Mouse (Mus musculus): ENCODE data around the gene Itsn1. TPM values are rescaled to one million over a fixed set of nuclear protein-coding genes. Genes with fewer than 3 reads are reported as not detected.

Itsn1 gene
- polyA plus RNA-seq, 1 experiment = 30.5 TPM

DNA sequence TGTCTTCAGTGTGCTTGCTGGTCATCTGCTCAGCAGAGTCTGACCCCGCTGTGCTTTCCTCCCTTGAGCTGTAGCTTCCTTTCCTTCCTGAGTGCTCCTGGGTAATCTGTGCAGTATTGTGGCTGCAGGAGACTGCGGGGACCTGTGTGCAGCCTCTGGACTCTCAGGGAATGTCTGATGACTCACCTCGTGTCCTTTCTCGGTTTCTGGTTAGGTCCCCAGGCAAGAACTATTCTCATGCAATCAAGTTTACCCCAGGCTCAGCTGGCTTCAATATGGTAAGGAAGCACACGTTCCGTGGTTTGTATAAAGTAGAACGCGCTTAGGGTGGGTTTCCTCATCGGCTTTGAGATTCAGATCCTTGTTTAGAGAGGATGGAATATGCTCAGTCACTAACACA, 82.8 kb downstream of the Itsn1 start:
- H3K27me3 ChIP-seq (ENCODE audit: control insufficient read depth, insufficient read depth, low read length) = no peaks in the 10 kb centered on the region
- H3K4me1 ChIP-seq (ENCODE audit: control insufficient read depth, insufficient read depth, low read length) = no peaks in the 10 kb centered on the region
- no peaks in the 10 kb centered on the region; the same call in 1 of the 2 replicates for H3K36me3 ChIP-seq (ENCODE audit: control insufficient read depth, insufficient read depth, low read length)
- H3K4me3 ChIP-seq (ENCODE audit: control insufficient read depth, low read depth, low read length) = no peak overlapping the region
- TF ChIP-seq POLR2A (IDR thresholded peaks at IDR 0.05; ENCODE audit: control insufficient read depth, low read depth, low read length) = no peak
- no peak overlapping the region for H3K27ac ChIP-seq (ENCODE audit: control insufficient read depth, insufficient read depth, low read depth, low read length)

DNA sequence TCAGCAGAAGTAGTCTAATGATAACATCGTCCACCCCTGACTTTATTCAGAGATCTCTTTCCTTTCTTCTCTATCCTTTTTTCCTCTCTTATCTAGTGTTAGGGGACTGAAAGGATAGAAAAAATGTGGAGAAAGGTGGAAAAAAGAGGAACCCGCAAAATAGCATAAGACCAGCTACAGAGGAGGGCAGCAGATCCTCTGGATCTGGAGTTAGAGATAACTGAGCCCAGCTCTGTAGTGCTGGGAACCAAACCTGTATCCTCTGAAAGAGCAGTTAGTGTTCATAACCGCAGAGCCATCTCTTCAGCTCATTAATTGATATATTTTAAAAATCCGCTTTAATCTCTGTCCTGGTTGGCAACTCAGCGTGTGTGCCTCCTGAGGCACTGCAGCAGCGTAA, 84.5 kb downstream of the Itsn1 start:
- Histone ChIP-seq H3K27ac (ENCODE audit: control insufficient read depth, insufficient read depth, low read depth, low read length) (no peak overlapping the region), H3K27me3 (ENCODE audit: control insufficient read depth, insufficient read depth, low read length) (no peaks in the 10 kb centered on the region), H3K4me1 (ENCODE audit: control insufficient read depth, insufficient read depth, low read length) (no peaks in the 10 kb centered on the region), H3K4me3 (ENCODE audit: control insufficient read depth, low read depth, low read length) (no peak overlapping the region), H3K36me3 (ENCODE audit: control insufficient read depth, insufficient read depth, low read length) (no peaks in the 10 kb centered on the region; the same call in 1 of the 2 replicates)
- TF ChIP-seq POLR2A (IDR thresholded peaks at IDR 0.05; ENCODE audit: control insufficient read depth, low read depth, low read length) (no peak), CTCF (IDR thresholded peaks at IDR 0.05; ENCODE audit: control insufficient read depth, insufficient read depth, insufficient replicate concordance, low read depth, low read length) (no peak)

DNA sequence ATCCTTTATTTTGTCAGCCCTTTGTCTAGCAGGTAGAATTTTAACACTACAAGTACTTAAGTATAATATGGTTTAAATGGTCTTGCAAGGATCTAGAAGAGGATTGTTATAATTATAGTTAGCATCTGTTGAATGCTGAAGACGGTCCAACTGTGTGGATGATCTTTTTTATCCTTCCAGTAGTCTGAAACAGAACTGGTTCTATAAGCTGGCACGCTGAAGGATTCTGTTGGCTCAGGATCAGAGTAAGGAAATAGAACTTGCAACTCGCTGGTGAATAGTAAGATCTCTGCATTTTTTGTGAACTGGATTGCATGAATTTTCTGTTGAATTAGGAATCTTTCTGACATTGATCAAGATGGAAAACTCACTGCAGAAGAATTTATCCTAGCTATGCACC, 86.0 kb downstream of the Itsn1 start:
- H3K4me3 ChIP-seq (ENCODE audit: control insufficient read depth, low read depth, low read length) = no peak overlapping the region
- H3K4me1 ChIP-seq (ENCODE audit: control insufficient read depth, insufficient read depth, low read length) = no peaks in the 10 kb centered on the region
- TF ChIP-seq CTCF (IDR thresholded peaks at IDR 0.05; ENCODE audit: control insufficient read depth, insufficient read depth, insufficient replicate concordance, low read depth, low read length) = no peak
- TF ChIP-seq POLR2A (IDR thresholded peaks at IDR 0.05; ENCODE audit: control insufficient read depth, low read depth, low read length) = no peak
- H3K27me3 ChIP-seq (ENCODE audit: control insufficient read depth, insufficient read depth, low read length) = no peaks in the 10 kb centered on the region
- no peaks in the 10 kb centered on the region; the same call in 1 of the 2 replicates for H3K36me3 ChIP-seq (ENCODE audit: control insufficient read depth, insufficient read depth, low read length)
- no peak overlapping the region for H3K27ac ChIP-seq (ENCODE audit: control insufficient read depth, insufficient read depth, low read depth, low read length)

DNA sequence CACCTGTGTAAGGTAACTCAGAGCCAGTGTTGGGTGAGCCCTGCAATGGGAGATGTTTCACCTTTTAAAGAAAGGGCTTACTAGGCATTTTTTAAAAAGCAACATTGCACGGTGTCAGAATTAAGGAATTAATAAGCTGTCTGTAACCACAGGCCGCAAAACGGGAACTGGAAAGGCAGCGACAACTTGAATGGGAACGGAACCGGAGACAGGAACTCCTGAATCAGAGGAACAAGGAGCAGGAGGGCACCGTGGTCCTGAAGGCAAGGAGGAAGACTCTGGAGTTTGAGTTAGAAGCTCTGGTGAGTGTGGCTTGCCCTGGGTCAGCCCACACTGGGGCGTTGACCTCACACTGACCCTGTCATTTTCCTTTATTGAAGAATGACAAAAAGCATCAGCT, 91.2 kb downstream of the Itsn1 start:
- TF ChIP-seq CTCF (IDR thresholded peaks at IDR 0.05; ENCODE audit: control insufficient read depth, insufficient read depth, insufficient replicate concordance, low read depth, low read length) = no peak
- no peak overlapping the region for H3K4me3 ChIP-seq (ENCODE audit: control insufficient read depth, low read depth, low read length)
- H3K4me1 ChIP-seq (ENCODE audit: control insufficient read depth, insufficient read depth, low read length) = no peaks in the 10 kb centered on the region
- H3K27me3 ChIP-seq (ENCODE audit: control insufficient read depth, insufficient read depth, low read length) = no peaks in the 10 kb centered on the region
- H3K36me3 ChIP-seq (ENCODE audit: control insufficient read depth, insufficient read depth, low read length) = no peaks in the 10 kb centered on the region; the same call in none of the 2 replicates
- H3K27ac ChIP-seq (ENCODE audit: control insufficient read depth, insufficient read depth, low read depth, low read length) = no peak overlapping the region

DNA sequence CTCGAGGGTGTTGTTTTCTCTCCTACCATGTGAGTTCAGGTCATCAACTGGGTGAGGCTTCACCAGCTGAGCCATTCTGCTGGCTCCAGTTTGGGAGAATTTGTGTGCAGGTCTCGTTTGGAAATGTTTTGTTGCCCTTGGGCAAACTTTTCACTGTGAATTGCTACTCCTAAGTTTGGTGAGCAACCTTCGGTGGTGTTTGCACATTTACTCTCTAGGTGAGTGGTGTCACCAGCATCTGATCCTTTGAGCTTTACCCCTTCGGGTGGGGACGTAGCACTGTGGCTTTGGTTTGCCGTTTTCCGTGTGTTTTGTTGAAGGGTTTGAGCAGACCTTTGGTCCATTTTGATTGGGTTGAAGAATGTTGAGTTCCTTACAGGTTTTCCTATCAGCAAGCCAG, 93.2 kb downstream of the Itsn1 start:
- no peak for TF ChIP-seq POLR2A (IDR thresholded peaks at IDR 0.05; ENCODE audit: control insufficient read depth, low read depth, low read length)
- no peak for TF ChIP-seq CTCF (IDR thresholded peaks at IDR 0.05; ENCODE audit: control insufficient read depth, insufficient read depth, insufficient replicate concordance, low read depth, low read length)
- Histone ChIP-seq H3K27me3 (ENCODE audit: control insufficient read depth, insufficient read depth, low read length) (no peaks in the 10 kb centered on the region), H3K4me1 (ENCODE audit: control insufficient read depth, insufficient read depth, low read length) (no peaks in the 10 kb centered on the region), H3K4me3 (ENCODE audit: control insufficient read depth, low read depth, low read length) (no peak overlapping the region), H3K27ac (ENCODE audit: control insufficient read depth, insufficient read depth, low read depth, low read length) (no peak overlapping the region), H3K36me3 (ENCODE audit: control insufficient read depth, insufficient read depth, low read length) (no peaks in the 10 kb centered on the region; the same call in none of the 2 replicates)

DNA sequence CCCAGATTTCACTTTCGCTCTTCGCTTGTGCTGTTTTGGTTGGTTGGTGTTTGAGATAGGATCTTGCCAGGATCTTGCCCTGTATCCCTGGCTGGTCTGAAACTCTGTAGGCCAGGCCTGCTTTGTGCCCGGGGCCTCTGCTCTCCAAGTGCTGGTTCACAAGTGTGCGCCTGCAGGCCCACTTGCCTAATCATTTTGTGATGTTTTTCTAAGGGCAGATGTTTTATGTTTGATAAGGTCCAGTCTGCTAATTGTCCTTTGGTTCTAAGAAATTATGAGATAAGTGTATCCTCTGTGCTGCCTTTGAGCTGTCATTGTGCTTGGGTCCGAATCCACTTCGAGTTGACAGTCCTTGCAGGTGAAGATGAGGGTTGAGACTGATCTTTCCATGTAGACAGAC, 93.7 kb downstream of the Itsn1 start:
- Histone ChIP-seq H3K4me1 (ENCODE audit: control insufficient read depth, insufficient read depth, low read length) (no peaks in the 10 kb centered on the region), H3K36me3 (ENCODE audit: control insufficient read depth, insufficient read depth, low read length) (no peaks in the 10 kb centered on the region; the same call in none of the 2 replicates), H3K4me3 (ENCODE audit: control insufficient read depth, low read depth, low read length) (no peak overlapping the region), H3K27me3 (ENCODE audit: control insufficient read depth, insufficient read depth, low read length) (no peaks in the 10 kb centered on the region), H3K27ac (ENCODE audit: control insufficient read depth, insufficient read depth, low read depth, low read length) (no peak overlapping the region)
- TF ChIP-seq POLR2A (IDR thresholded peaks at IDR 0.05; ENCODE audit: control insufficient read depth, low read depth, low read length) (no peak), CTCF (IDR thresholded peaks at IDR 0.05; ENCODE audit: control insufficient read depth, insufficient read depth, insufficient replicate concordance, low read depth, low read length) (no peak)

DNA sequence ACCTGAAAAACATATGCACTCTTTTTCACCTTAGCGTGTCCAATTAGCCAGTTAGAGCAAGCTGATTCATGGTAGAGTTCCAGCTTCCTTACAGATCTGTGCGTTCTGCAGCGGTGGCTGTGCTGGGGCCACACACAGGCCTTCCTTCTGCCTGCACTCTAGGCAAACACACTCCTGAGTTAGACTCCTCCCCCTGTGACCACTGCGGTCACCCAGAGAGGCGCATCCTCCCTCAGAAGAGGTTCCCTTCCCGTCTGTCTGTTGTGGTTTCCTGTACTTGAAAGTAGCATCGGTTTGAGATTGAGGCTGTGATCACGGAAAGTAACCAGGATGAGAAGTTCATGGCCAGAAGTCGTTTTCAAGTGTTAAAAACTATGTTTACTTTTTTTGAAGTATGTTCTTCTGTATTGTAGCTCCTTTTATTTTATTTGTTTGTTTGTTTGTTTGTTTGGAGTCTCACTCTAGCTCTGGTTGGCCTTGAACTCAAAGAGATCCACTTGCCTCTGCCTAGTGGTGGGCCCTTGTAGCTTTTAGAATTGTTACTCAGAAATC, 96.8 kb downstream of the Itsn1 start:
- Histone ChIP-seq H3K4me1 (ENCODE audit: control insufficient read depth, insufficient read depth, low read length) (no peaks in the 10 kb centered on the region), H3K27me3 (ENCODE audit: control insufficient read depth, insufficient read depth, low read length) (no peaks in the 10 kb centered on the region), H3K36me3 (ENCODE audit: control insufficient read depth, insufficient read depth, low read length) (no peaks in the 10 kb centered on the region; the same call in none of the 2 replicates), H3K4me3 (ENCODE audit: control insufficient read depth, low read depth, low read length) (no peak overlapping the region), H3K27ac (ENCODE audit: control insufficient read depth, insufficient read depth, low read depth, low read length) (no peak overlapping the region)
- TF ChIP-seq CTCF (IDR thresholded peaks at IDR 0.05; ENCODE audit: control insufficient read depth, insufficient read depth, insufficient replicate concordance, low read depth, low read length) (no peak), POLR2A (IDR thresholded peaks at IDR 0.05; ENCODE audit: control insufficient read depth, low read depth, low read length) (no peak)

DNA sequence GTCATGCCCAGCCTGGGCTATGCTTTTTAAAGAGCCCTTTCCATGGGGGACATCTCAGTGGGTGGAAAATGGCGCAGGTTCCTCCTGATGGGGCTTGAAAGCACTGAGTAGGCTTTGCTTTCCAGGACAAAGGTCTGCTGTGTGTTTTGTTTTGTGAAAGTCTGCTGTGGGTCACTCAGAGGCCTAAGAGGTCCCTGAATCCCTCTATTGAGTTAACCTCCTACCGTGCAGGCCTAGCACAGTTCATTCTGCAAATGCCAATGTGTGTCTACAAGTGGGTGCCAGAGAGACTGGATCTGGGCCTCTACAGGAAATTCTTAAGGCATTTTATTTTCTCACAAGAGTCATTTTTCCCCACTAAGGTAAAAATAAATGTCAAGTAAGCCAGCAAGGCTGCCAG, 97.8 kb downstream of the Itsn1 start:
- Histone ChIP-seq H3K27ac (ENCODE audit: control insufficient read depth, insufficient read depth, low read depth, low read length) (no peak overlapping the region), H3K36me3 (ENCODE audit: control insufficient read depth, insufficient read depth, low read length) (no peaks in the 10 kb centered on the region; the same call in 1 of the 2 replicates), H3K27me3 (ENCODE audit: control insufficient read depth, insufficient read depth, low read length) (no peaks in the 10 kb centered on the region), H3K4me3 (ENCODE audit: control insufficient read depth, low read depth, low read length) (no peak overlapping the region), H3K4me1 (ENCODE audit: control insufficient read depth, insufficient read depth, low read length) (no peaks in the 10 kb centered on the region)
- TF ChIP-seq POLR2A (IDR thresholded peaks at IDR 0.05; ENCODE audit: control insufficient read depth, low read depth, low read length) (no peak), CTCF (IDR thresholded peaks at IDR 0.05; ENCODE audit: control insufficient read depth, insufficient read depth, insufficient replicate concordance, low read depth, low read length) (no peak)
